Mouse (Mus musculus) hindbrain, embryonic 11.5 days (tissue): ENCODE results near the gene Ptpn18. TPM values are rescaled to one million over a fixed set of nuclear protein-coding genes. Genes with fewer than 3 reads are reported as not detected.

Source experiments
- ATAC-seq: fragments of 200-750 bp; cut with Nextera tagmentation; 2 replicates; pipeline ENCODE4 v1.8.0; 2017; ENCODE audit warnings: mild to moderate bottlenecking, moderate TSS enrichment, moderate library complexity; ENCODE audit not compliant: low FRiP score
- DNase-seq: peaks from one replicate; pipeline ENCODE4 v3.0.0-alpha.2; 2015; ENCODE audit warnings: low spot score
- H3K27ac ChIP-seq: fragments of 300-500 bp; sonication (generic); 2 replicates; pipeline ENCODE4 v1.5.1; 2014; ENCODE audit warnings: mild to moderate bottlenecking, low read depth, low read length
- H3K27me3 ChIP-seq: fragments of 300-500 bp; sonication (generic); 2 replicates; pipeline ENCODE4 v1.6.1; 2014; ENCODE audit warnings: mild to moderate bottlenecking, low read length, moderate library complexity, mixed read lengths; ENCODE audit not compliant: control insufficient read depth, insufficient read depth
- H3K36me3 ChIP-seq: fragments of 300-500 bp; sonication (generic); 2 replicates; pipeline ENCODE4 v1.6.1; 2014; ENCODE audit warnings: mild to moderate bottlenecking, low read length, moderate library complexity, mixed read lengths; ENCODE audit not compliant: control insufficient read depth, insufficient read depth
- H3K4me1 ChIP-seq: fragments of 300-500 bp; sonication (generic); replicated peaks from 2 replicates; pipeline ENCODE4 v1.6.1; 2014; ENCODE audit warnings: low read length, mixed read lengths; ENCODE audit not compliant: control insufficient read depth, insufficient read depth
- H3K4me2 ChIP-seq: fragments of 300-500 bp; sonication (generic); replicated peaks from 2 replicates; pipeline ENCODE4 v1.6.1; 2014; ENCODE audit warnings: mild to moderate bottlenecking, low read depth, low read length
- H3K4me3 ChIP-seq: fragments of 300-500 bp; sonication (generic); 2 replicates; pipeline ENCODE4 v1.5.1; 2014; ENCODE audit warnings: low read depth, low read length
- H3K9ac ChIP-seq: fragments of 300-500 bp; sonication (generic); 2 replicates; pipeline ENCODE4 v1.6.1; 2014; ENCODE audit warnings: low read depth, low read length
- H3K9me3 ChIP-seq: fragments of 300-500 bp; sonication (generic); 2 replicates; pipeline ENCODE4 v1.6.1; 2016; ENCODE audit warnings: low read length; ENCODE audit not compliant: control insufficient read depth
- WGBS: fragments of 180-500 bp; shearing (Covaris S2); extraction: QIAGEN DNeasy Blood & Tissue Kit; methylation state at CpG from one replicate; pipeline ENCODE4 v1.1.7; 2014; 5-methylcytosine and 5-hydroxymethylcytosine counted together
- polyA plus RNA-seq: library from polyadenylated mRNA; unstranded; fragments of >200 nt; fragmentation: Nextera tagmentation; extraction: Ambion mirVana; gene quantifications from 2 replicates; pipeline ENCODE4 v1.2.1, GENCODE M21; 2014

The Ptpn18 gene
- polyA plus RNA-seq, result 7.6 and 9.6 TPM in 2 replicates

GRCm38 (mm10) chr1:34459284-34460060 lies at the start of gene Ptpn18:
Ptpn18 (plus strand) TSS chr1:34459762.
- Histone ChIP-seq H3K4me3 (peak within 1 kb of the TSS; percentile 53), H3K9ac (peak within 1 kb of the TSS; percentile 27), H3K4me2 (peak within 1 kb of the TSS; percentile 72), H3K4me1 (no peaks in the 10 kb centered on the region; the same call in 1 of the 2 replicates), H3K27me3 (peaks cover 25% of the 10 kb centered on the region), H3K27ac (no peak within 1 kb of the TSS), H3K9me3 (no peaks in the 10 kb centered on the region), H3K36me3 (no peaks in the 10 kb centered on the region)
- peak; percentile 94 for DNase-seq
- ATAC-seq, result peak; percentile 94
- under 1% methylated on average over 48 of the region's 48 CpGs for WGBS

GRCm38 (mm10) chr1:34428466-34428865 lies 31.1 kb upstream of the Ptpn18 start:
- H3K4me1 ChIP-seq, result no peaks in the 10 kb centered on the region
- H3K9ac ChIP-seq, result no peak overlapping the region
- DNase-seq (no peak), ATAC-seq (no peak)
- no peak overlapping the region for H3K27ac ChIP-seq
- H3K9me3 ChIP-seq, result peaks cover 2% of the 10 kb centered on the region
- H3K27me3 ChIP-seq, result no peaks in the 10 kb centered on the region
- 95% methylated on average over 2 of the region's 2 CpGs for WGBS
- H3K4me2 ChIP-seq, result no peak overlapping the region
- H3K36me3 ChIP-seq, result no peaks in the 10 kb centered on the region
- no peak overlapping the region for H3K4me3 ChIP-seq

DNA sequence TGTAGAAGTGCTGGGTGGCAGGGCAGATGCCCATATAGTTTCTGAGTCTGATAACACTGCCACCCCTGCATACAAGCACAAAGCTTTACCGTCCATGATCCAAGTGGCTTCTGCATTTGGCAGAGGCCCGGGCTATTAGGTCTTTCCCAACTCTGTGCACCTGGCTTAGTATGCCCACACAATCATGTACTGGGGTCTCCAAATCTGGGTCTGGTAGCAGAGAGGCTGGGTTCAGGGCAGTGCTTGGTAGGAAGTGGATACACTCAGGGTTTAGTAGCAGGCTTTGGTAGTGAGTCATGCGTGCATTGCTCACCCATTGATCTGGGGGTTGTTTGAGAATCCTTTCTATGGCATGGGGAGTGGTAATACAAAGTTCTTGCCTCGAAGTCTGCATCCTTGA lies 30.3 kb upstream of the Ptpn18 start:
- no peaks in the 10 kb centered on the region for H3K36me3 ChIP-seq
- H3K4me3 ChIP-seq, result no peak overlapping the region
- no peak overlapping the region for H3K27ac ChIP-seq
- 93% methylated on average over 4 of the region's 4 CpGs for WGBS
- H3K27me3 ChIP-seq, result no peaks in the 10 kb centered on the region
- no peak overlapping the region for H3K4me2 ChIP-seq
- DNase-seq, result no peak
- no peak overlapping the region for H3K9ac ChIP-seq
- H3K9me3 ChIP-seq, result peaks cover 2% of the 10 kb centered on the region
- ATAC-seq, result no peak
- no peaks in the 10 kb centered on the region for H3K4me1 ChIP-seq

- no peak for ATAC-seq
- WGBS, result 93% methylated on average over 3 of the region's 3 CpGs
Observed at GRCm38 (mm10) chr1:34430981-34431380, 28.6 kb upstream of the Ptpn18 start.

GRCm38 (mm10) chr1:34431431-34431830 lies 28.1 kb upstream of the Ptpn18 start:
- Histone ChIP-seq H3K4me3 (no peak overlapping the region), H3K4me1 (no peaks in the 10 kb centered on the region), H3K9me3 (peaks cover 2% of the 10 kb centered on the region), H3K4me2 (no peak overlapping the region), H3K36me3 (no peaks in the 10 kb centered on the region), H3K9ac (no peak overlapping the region), H3K27ac (no peak overlapping the region), H3K27me3 (no peaks in the 10 kb centered on the region)
- ATAC-seq (no peak), DNase-seq (no peak)
- WGBS, result 96% methylated on average over 9 of the region's 9 CpGs

More at GRCm38 (mm10) chr1:34430981-34431380, 28.6 kb upstream of the Ptpn18 start:
- Histone ChIP-seq H3K9ac (no peak overlapping the region), H3K4me1 (no peaks in the 10 kb centered on the region), H3K36me3 (no peaks in the 10 kb centered on the region), H3K4me2 (no peak overlapping the region), H3K27ac (no peak overlapping the region), H3K9me3 (peaks cover 2% of the 10 kb centered on the region), H3K27me3 (no peaks in the 10 kb centered on the region), H3K4me3 (no peak overlapping the region)
- no peak for DNase-seq

GRCm38 (mm10) chr1:34432411-34432775 lies 27.2 kb upstream of the Ptpn18 start:
- 33% methylated on average over 13 of the region's 13 CpGs for WGBS
- DNase-seq, result no peak
- no peak for ATAC-seq

DNA sequence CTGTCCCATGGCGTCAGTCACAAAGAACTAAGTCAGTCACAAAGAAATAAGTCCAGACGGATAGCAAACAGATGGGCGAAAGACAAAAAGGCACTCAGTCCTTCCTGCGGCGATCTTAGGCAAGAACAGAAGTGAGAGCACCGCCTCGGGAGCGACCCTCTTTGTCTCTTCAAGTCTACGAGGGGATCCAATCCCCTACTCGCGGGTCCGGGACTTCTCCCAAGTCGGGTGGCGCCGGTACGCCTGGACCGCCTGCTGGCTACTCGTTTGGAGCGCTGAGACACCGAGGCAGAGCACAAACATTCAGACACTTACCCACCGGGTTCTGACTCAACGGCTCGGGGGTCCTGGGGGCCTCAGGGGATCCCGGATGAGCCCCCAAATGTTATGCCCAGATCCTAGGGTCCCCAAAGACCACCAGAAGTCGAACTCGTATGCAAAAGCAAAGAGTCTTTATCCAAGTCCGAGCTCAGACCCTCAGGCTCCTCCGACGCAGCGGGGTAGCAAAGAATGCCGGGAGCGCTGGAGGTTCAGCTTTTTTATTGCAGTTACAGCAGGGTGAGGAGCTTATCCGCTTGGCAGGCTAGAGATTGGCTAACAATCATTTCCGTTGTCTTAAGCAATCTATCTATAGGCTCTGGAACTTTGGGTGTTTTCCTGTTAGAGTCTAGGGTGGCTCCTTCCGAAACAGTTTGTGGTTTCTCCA lies 26.6 kb upstream of the Ptpn18 start:
- H3K9me3 ChIP-seq, result peaks cover 2% of the 10 kb centered on the region
- peak; percentile 11; the same call in 1 of the 2 replicates for ATAC-seq
- peak overlapping the region; percentile 66 for H3K4me2 ChIP-seq
- no peaks in the 10 kb centered on the region for H3K36me3 ChIP-seq
- H3K27ac ChIP-seq, result peak overlapping the region; percentile 63
- WGBS, result 5% methylated on average over 35 of the region's 35 CpGs
- H3K4me1 ChIP-seq, result no peaks in the 10 kb centered on the region
- peak; percentile 77 for DNase-seq
- H3K9ac ChIP-seq, result peak overlapping the region; percentile 69
- H3K27me3 ChIP-seq, result no peaks in the 10 kb centered on the region
- H3K4me3 ChIP-seq, result peak overlapping the region; percentile 45

More at GRCm38 (mm10) chr1:34432411-34432775, 27.2 kb upstream of the Ptpn18 start:
- H3K27ac ChIP-seq, result peak overlapping the region; percentile 63; the same call in 1 of the 2 replicates
- H3K4me3 ChIP-seq, result peak overlapping the region; percentile 45
- peak overlapping the region; percentile 66 for H3K4me2 ChIP-seq
- no peaks in the 10 kb centered on the region for H3K27me3 ChIP-seq
- H3K9me3 ChIP-seq, result peaks cover 2% of the 10 kb centered on the region
- H3K4me1 ChIP-seq, result no peaks in the 10 kb centered on the region
- H3K36me3 ChIP-seq, result no peaks in the 10 kb centered on the region
- H3K9ac ChIP-seq, result peak overlapping the region; percentile 69

DNA sequence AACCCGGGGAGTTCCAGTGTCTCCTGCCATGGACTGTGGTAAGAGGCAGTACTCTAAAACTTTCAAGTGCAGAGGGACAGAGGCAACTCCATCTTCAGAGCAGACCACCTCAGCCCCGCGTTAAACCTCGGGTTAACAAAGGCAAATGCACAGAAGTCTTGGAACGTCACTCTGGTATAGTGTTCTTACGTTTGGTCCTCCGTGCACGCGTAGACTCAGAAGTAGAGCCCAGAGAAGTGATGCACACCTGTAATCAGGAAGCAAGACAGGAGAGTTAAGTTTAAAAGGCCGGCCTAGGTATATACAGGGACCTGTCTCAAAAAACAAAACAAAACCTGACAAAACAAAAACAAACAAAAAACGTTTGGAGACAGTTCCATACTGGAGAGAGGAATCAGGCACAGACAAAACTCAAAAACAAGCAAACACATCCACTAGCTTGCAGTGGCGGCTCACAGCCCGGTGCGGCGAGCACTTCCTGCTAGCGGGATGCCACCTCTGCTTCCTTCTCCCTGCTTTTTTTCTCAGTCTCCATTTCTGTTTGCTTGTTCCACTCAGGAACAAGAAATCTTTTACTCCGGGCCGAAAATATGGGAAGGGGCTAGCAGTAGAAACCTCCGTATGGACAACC lies 25.6 kb upstream of the Ptpn18 start:
- 12% methylated on average over 19 of the region's 19 CpGs for WGBS
- no peak overlapping the region for H3K27ac ChIP-seq
- peaks cover 3% of the 10 kb centered on the region; the same call in 1 of the 2 replicates for H3K4me1 ChIP-seq
- H3K36me3 ChIP-seq, result no peaks in the 10 kb centered on the region
- peaks cover 2% of the 10 kb centered on the region for H3K9me3 ChIP-seq
- H3K27me3 ChIP-seq, result no peaks in the 10 kb centered on the region
- peak overlapping the region; percentile 20; the same call in 1 of the 2 replicates for H3K9ac ChIP-seq
- peak overlapping the region; percentile 52 for H3K4me3 ChIP-seq
- H3K4me2 ChIP-seq, result peak overlapping the region; percentile 47
- peak; percentile 57 for DNase-seq
- ATAC-seq, result no peak
